Mouse (Mus musculus) cerebellum, adult 9-11 months (tissue): ENCODE data around the gene Atl1.

Experiments
- DNase-seq: peaks from one replicate; pipeline ENCODE4 v3.0.0; 2022

Atl1 gene

GRCm38 (mm10) chr12:69947502-69947901 lies 55.1 kb downstream of the Atl1 start:
- DNase-seq: no peak

DNA sequence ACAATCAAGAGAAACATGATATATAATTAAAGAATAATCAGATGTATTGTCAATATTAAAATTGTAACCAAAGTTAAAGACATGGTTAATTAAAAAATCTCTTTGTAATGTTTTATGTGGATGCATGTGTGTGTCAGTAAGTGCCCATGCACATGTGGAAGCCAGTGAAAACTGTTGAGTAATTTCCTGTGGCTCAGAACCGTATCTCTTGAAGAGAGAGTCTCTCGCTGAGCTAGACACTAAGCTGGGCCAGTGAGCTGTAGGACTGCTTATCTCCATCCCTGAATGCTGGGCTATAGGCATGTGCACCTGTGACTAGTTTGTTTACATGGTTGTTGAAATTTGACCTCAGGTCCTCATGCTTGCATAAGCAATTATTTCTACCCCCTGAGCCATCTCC lies 65.0 kb downstream of the Atl1 start:
- no peak for DNase-seq

- peak; percentile 18 for DNase-seq
Observed at GRCm38 (mm10) chr12:69962468-69962867, 70.1 kb downstream of the Atl1 start.

DNA sequence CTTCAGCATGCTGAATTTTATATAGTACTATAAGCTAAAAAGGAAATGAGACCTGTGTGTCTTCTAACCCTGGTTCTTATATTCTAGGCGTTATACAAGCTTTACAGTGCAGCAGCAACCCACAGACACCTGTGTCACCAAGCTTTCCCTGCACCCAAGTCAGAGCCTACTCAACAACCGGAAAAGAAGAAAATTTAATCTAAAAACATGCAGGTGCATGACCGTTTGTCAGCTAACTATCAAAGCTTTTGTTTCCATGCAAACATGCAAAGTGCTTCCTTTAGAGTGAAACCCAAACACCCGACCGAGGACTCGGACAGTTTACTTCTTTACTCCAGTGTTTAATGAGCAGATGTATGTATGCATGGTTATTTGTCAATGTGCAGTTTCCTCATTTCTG lies 70.7 kb downstream of the Atl1 start:
- DNase-seq: no peak

DNA sequence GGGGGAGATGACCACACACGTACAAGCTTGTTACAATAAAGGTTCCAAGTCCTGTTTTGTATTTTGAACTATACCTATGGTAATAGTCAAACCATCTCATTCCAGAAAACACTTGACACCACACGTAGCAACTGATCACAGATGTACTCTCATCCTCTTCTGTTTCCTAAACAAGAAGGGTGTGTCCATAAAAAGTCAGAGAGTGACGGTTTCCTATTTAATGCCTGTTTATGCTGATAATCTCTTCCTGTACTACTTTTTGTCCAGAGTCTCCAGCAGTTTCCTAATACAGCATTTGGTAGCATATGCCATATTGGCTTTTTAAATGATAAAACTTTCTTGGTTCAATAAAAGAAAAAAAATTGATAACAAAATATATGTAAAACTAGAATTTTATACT lies 73.2 kb downstream of the Atl1 start:
- DNase-seq: no peak

DNA sequence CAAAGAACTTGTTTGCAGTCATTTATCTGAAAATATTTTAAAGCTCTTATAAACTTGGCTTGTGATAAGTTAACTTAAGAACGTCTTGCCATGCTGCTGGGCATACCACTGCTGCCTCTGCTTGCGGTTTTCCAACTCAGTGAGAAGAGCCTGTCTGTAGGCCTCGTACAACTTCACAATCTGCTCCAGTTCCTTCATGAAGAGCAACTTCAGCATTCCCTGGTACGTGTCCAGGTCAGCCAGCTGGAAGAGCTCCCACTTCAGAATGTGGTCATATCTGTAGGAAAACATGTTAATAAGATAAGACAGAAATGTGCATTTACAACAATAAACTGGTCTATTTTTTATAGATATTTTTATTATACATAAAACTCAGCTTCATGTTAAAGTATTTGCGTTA lies 73.7 kb downstream of the Atl1 start:
- DNase-seq: no peak

GRCm38 (mm10) chr12:69967112-69967511 lies 74.7 kb downstream of the Atl1 start:
- no peak for DNase-seq

DNA sequence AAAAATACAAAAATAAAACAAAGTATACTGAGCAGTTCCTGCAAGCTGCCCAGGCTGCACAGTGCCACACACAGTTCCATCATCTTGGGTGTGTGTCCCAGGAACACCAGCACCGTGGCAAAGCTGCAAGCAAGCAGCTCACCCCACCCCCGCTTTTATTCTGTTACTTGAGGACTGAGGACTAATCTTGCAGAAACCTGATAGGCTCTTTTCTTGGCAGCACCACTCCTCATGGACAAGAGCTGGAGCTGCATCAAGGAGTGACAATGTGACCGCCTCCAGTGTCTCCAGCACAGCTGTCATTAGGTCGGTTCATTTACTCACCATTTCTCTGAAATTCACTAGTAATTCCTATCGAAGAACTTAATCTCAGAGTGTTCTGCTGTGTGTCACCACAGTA lies 75.7 kb downstream of the Atl1 start:
- no peak for DNase-seq

DNA sequence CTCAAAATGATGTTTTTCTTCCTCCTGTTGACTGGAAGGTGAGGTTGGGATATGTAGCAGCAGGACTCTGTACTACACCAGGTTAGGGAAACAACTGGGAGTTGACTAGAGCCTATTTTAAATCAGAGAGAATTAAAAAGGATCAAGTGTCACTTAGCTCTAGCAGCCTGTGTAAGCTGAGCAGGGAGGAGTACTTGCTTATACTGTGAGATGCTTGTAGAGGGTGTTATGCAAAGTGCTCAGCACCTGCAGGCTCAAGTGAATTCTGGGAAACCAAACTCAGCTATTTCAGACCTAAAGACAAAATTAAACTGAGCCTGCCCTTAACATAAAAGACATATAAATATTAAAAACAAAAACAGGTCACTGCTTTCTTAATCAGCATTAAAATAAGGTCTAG lies 81.3 kb downstream of the Atl1 start:
- DNase-seq: no peak

GRCm38 (mm10) chr12:69976688-69977087 lies 84.3 kb downstream of the Atl1 start:
- no peak for DNase-seq

- no peak for DNase-seq
Observed at GRCm38 (mm10) chr12:69977376-69977998, 85.1 kb downstream of the Atl1 start.

DNA sequence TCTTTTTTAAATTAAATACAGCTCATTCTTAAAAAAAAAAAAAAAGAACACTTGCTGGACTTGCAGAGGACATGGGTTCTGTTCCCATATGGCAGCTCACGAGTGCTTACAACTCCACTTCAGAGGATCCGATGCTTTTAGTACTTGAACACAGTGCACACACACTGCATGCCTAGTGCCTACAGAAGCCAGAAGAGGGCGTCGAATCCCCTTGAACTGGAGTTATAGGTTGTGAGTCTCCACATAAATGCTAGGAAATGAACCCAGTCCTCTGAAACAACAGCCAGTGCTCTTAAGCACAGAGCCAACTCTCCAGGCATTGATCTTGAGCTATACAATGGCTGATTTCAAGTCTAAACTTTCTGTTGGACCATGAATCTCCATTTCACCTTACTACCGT lies 90.5 kb downstream of the Atl1 start:
- DNase-seq: no peak

- no peak for DNase-seq
Observed at GRCm38 (mm10) chr12:69985546-69985945, 93.1 kb downstream of the Atl1 start.

GRCm38 (mm10) chr12:69986241-69986762 lies 93.9 kb downstream of the Atl1 start:
- DNase-seq: no peak

- DNase-seq: peak; percentile 89
Observed at GRCm38 (mm10) chr12:69986786-69987497, 94.5 kb downstream of the Atl1 start, which contains the start of gene Sav1. Gene Sav1 (minus strand): TSS chr12:69987002.

DNA sequence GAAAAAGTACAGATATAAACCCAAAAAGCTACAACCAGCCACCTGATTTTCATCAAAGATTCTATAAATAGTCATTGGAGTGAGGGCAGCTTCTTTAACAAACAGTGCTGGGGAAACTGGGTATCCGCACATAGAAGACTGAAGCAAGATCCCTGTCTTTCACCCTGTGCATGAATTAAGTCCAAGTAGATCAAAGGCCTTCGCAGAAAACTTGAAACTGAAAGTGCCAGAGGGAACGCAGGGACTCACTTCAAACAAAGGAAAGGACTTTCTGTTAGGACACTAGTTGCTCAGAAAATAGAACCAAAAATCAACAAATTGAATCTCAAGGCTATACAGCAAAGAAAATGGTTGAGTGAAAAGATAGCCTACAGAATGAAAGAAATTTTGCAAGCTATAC lies 103.0 kb downstream of the Atl1 start:
- no peak for DNase-seq

DNA sequence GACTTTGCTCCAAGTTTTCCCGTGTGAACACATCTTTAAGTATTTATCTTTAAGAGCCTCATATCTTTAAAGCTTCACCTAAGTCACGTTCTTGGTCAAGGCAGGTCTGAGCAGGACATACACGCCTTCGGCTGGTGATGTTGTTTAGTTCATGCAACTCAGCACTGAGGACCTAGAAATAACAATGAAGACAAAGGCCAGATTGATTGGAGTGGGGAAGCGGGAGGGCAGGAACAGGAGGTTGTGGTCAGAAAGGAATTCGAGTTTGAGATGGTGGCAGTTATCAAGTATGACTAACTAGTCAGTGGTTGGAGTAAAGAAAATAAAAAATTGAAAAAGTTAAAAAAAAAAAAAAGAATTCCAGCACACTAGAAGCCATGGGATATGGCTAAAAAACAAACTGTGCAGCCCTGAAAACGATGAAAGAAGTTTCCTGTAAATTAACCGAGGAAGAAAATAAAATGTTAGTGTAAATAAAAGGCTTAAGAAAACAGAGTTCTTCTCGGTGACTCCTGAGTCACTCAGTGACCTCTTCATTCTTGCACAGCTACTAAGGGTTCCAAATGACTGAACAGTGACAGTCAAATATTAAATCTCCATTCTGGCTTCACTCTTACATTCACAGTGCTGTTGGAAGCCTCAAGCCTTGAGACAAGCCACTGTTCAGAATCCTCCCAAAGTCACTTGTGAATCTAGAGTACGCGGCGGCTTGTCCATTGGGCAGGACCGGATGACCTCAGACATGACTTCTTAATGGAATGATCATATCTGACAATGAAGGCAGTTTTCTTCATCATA lies 106.0 kb downstream of the Atl1 start:
- no peak for DNase-seq

GRCm38 (mm10) chr12:70005103-70005502 lies 112.7 kb downstream of the Atl1 start:
- DNase-seq: no peak

DNA sequence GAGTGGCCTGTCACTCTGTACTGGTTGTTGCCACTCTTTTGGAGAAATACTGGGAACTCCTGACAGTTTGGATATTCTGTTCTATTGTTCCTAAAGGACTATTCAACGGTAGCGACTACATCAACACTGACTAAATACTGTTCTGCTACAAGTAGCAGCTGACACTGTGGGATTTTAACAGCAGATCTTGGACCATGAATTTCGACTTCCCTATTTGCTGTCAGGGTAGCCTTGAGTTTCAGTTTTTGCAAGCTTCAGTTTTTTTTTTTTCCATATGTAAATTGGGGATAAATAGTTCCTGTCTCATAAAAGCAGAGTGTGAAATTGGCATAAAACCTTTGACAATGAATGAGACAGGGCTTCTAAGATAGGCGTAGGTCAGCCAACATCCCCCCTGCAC lies 117.9 kb downstream of the Atl1 start:
- no peak for DNase-seq

GRCm38 (mm10) chr12:70011681-70012080 lies 119.3 kb downstream of the Atl1 start:
- no peak for DNase-seq

- DNase-seq: no peak
Observed at GRCm38 (mm10) chr12:70015936-70016335, 123.5 kb downstream of the Atl1 start.
